ENCODE assay signal across 8 mouse cellular contexts in the genomic region with DNA sequence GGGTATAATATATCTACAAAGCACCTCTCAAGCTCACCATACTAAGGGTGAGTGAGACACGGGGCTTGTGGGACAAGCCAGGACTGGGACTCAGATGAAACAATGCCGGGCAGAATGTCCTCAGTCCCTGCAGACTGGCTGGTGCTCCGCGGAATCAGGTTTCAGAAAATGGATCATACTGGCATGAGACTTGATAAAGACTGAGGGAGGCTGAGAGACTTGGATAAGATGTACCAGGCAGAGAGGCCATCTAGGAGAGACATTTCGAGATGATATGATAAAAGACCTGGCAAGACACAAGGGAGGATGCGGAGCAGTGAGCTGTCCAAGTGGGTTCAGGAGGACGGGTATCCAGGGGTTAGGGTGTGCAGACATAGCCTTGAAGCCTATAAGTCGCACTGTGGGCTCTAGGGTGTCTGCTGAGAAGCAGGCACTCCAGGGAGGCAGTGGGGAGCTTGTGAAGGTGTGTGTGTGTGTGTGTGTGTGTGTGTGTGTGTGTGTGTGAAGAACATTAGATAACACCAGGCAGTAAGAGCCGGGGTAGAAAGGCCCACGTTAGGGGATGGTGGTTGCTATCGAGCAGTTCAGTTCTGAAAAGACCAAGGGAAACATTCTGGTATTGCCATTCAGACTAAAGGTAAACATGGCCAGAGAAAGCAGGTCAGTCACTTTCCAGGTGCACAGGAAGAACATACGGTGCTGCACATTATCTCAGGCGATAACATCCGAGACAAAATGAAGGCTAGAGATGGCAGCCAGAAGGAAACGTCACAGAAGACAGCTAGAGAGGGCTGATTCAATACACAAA. TPM values are rescaled to one million over a fixed set of nuclear protein-coding genes. Genes with fewer than 3 reads are reported as not detected.
DNase-seq lines count a peak whose midpoint lies in the region; ATAC-seq and TF ChIP-seq lines count a peak whose summit lies in the region.

No protein-coding gene starts in this region.

- no peak for DNase-seq in heart, adult 2 months
- DNase-seq in heart, postnatal 36 days = no peak
- DNase-seq in limb, embryonic 14.5 days (ENCODE audit: low spot score) = no peak
- DNase-seq in right cerebral cortex, postnatal 36 days (ENCODE audit: low spot score in 2 of 2) = no peak
- no peak for DNase-seq in gastrocnemius, postnatal 4 days (ENCODE audit: low spot score in 2 of 2)

- WGBS in heart, adult 2 months = 38% methylated on average over 15 of the region's 15 CpGs
- 59% methylated on average over 15 of the region's 15 CpGs for WGBS in limb, embryonic 14.5 days
- WGBS in neural tube, embryonic 15.5 days = 69% methylated on average over 15 of the region's 15 CpGs

- no peak for TF ChIP-seq EP300 in heart, adult 2 months (IDR thresholded peaks at IDR 0.05; ENCODE audit: insufficient read depth, low read depth, low read length)

- peak; percentile 11 for ATAC-seq in erythroid progenitor cell, adult 5-6 weeks (replicated peaks; ENCODE audit: low FRiP score, poor library complexity, severe bottlenecking)
- no peak for ATAC-seq in limb, embryonic 14.5 days (ENCODE audit: low FRiP score, low read depth)
- ATAC-seq in neural tube, embryonic 15.5 days (ENCODE audit: low FRiP score) = no peak; the same call in 1 of the 2 replicates

- H3K4me2 ChIP-seq in limb, embryonic 14.5 days (replicated peaks; ENCODE audit: low read depth, low read length, severe bottlenecking) = peak overlapping the region; percentile 73
- H3K4me2 ChIP-seq in neural tube, embryonic 15.5 days = peak overlapping the region; percentile 79

- no peak for TF ChIP-seq CTCF in heart, adult 2 months (IDR thresholded peaks at IDR 0.05)
- no peak for TF ChIP-seq CTCF in E14TG2a.4 (conservative IDR thresholded peaks at IDR 0.05; ENCODE audit: low read length)

- no peaks in the 10 kb centered on the region for H3K36me3 ChIP-seq in heart, adult 2 months (ENCODE audit: control insufficient read depth, insufficient read depth, low read length)
- H3K36me3 ChIP-seq in E14TG2a.4 (ENCODE audit: insufficient read depth, low read length) = no peaks in the 10 kb centered on the region
- H3K36me3 ChIP-seq in limb, embryonic 14.5 days (ENCODE audit: control insufficient read depth, insufficient read depth, low read length) = no peaks in the 10 kb centered on the region
- no peaks in the 10 kb centered on the region for H3K36me3 ChIP-seq in neural tube, embryonic 15.5 days

- H3K79me2 ChIP-seq in heart, adult 2 months (replicated peaks; ENCODE audit: control insufficient read depth, insufficient read depth, low read length) = peaks cover 5% of the 10 kb centered on the region; the same call in 1 of the 2 replicates

- H3K4me1 ChIP-seq in heart, adult 2 months (ENCODE audit: control insufficient read depth, insufficient read depth, low read length) = peaks cover 18% of the 10 kb centered on the region
- H3K4me1 ChIP-seq in E14TG2a.4 (replicated peaks; ENCODE audit: low read depth, low read length) = peaks cover 12% of the 10 kb centered on the region
- H3K4me1 ChIP-seq in limb, embryonic 14.5 days (ENCODE audit: control insufficient read depth, insufficient read depth, low read length) = peaks cover 31% of the 10 kb centered on the region
- H3K4me1 ChIP-seq in neural tube, embryonic 15.5 days = peaks cover 28% of the 10 kb centered on the region

- intact Hi-C loops in heart, adult 2 months (cut with DNase I) = loop anchor here (2.0 to 10.0 kb wide), 4 partner anchors 41 to 257 kb away; no protein-coding TSS in a partner anchor
- intact Hi-C loops in heart, postnatal 36 days (cut with DNase I) = loop anchor here (2.0 to 5.0 kb wide), 2 partner anchors 41 to 50 kb away; no protein-coding TSS in a partner anchor

- peak overlapping the region; percentile 85 for H3K9ac ChIP-seq in heart, adult 2 months (ENCODE audit: low read depth, low read length)
- H3K9ac ChIP-seq in limb, embryonic 14.5 days (ENCODE audit: low read depth, low read length, severe bottlenecking) = peak overlapping the region; percentile 95
- peak overlapping the region; percentile 77; the same call in 1 of the 2 replicates for H3K9ac ChIP-seq in neural tube, embryonic 15.5 days (replicated peaks)

- H3K27me3 ChIP-seq in heart, adult 2 months (ENCODE audit: control insufficient read depth, insufficient read depth, low read length) = no peaks in the 10 kb centered on the region
- H3K27me3 ChIP-seq in E14TG2a.4 (ENCODE audit: insufficient read depth, low read length) = peaks cover 24% of the 10 kb centered on the region
- no peaks in the 10 kb centered on the region for H3K27me3 ChIP-seq in limb, embryonic 14.5 days (ENCODE audit: control insufficient read depth, insufficient read depth, low read length)
- H3K27me3 ChIP-seq in neural tube, embryonic 15.5 days (replicated peaks) = 0 out of 2 replicates have a peak, but pooled peaks cover 2% of the 10 kb centered on the region

- H3K9me3 ChIP-seq in E14TG2a.4 (ENCODE audit: low read length) = no peaks in the 10 kb centered on the region
- no peaks in the 10 kb centered on the region for H3K9me3 ChIP-seq in limb, embryonic 14.5 days (ENCODE audit: control insufficient read depth, low read length)
- no peaks in the 10 kb centered on the region for H3K9me3 ChIP-seq in neural tube, embryonic 15.5 days (replicated peaks)

- peak overlapping the region; percentile 70 for H3K4me3 ChIP-seq in heart, adult 2 months
- 0 out of 2 replicates have a peak overlapping the region, but pooled peaks have one; percentile 90 for H3K4me3 ChIP-seq in E14TG2a.4 (replicated peaks; ENCODE audit: low read length)
- peak overlapping the region; percentile 97 for H3K4me3 ChIP-seq in limb, embryonic 14.5 days (replicated peaks; ENCODE audit: low read length)
- H3K4me3 ChIP-seq in neural tube, embryonic 15.5 days (replicated peaks) = peak overlapping the region; percentile 96

- H3K27ac ChIP-seq in heart, adult 2 months = peak overlapping the region; percentile 99
- H3K27ac ChIP-seq in limb, embryonic 14.5 days (replicated peaks; ENCODE audit: low read depth, low read length) = peak overlapping the region; percentile 89
- H3K27ac ChIP-seq in neural tube, embryonic 15.5 days (replicated peaks) = peak overlapping the region; percentile 92

- TF ChIP-seq POLR2A in heart, adult 2 months (IDR thresholded peaks at IDR 0.05; ENCODE audit: insufficient read depth, low read depth, low read length) = no peak
- no peak for TF ChIP-seq POLR2A in limb, embryonic 14.5 days (IDR thresholded peaks at IDR 0.05; ENCODE audit: borderline replicate concordance, extremely low read depth, insufficient read depth, insufficient read length)

RNA-seq across cellular contexts. Expression of a gene that starts 10.1 kb away (rescaled TPM):
- total RNA-seq in heart, adult 2 months (2021) = 10 to 100 TPM; 21.1 to 22.9 TPM
- polyA plus RNA-seq in heart, adult 2 months (2012; rRNA removed) = 4.2 and 8.0 TPM in 2 replicates
- 10 to 100 TPM; 23.1 to 27.5 TPM for total RNA-seq in heart, postnatal 36 days (2021)
- 44.0 and 45.4 TPM in 2 replicates for total RNA-seq in erythroid progenitor cell, adult 5-6 weeks (2015; ENCODE audit: low replicate concordance)
- 32.2 and 56.3 TPM in 2 replicates for total RNA-seq in erythroid progenitor cell, adult 5-6 weeks (2017; ENCODE audit: low replicate concordance)
- 23.3 and 43.3 TPM in 2 replicates for polyA plus RNA-seq in limb, embryonic 14.5 days (2012; rRNA removed)
- 96.4 and 109 TPM in 2 replicates for polyA plus RNA-seq in limb, embryonic 14.5 days (2014; fragmentation: Nextera tagmentation; extraction: Ambion mirVana)
- polyA plus RNA-seq in neural tube, embryonic 15.5 days (2015; fragmentation: Nextera tagmentation; extraction: Ambion mirVana) = 60.3 and 69.1 TPM in 2 replicates
- 10 to 100 TPM; 47.6 to 48.9 TPM for total RNA-seq in gastrocnemius, postnatal 4 days (2021)

RNA-seq across cellular contexts. Expression of a gene that starts 42.0 kb away (rescaled TPM):
- total RNA-seq in heart, adult 2 months (2021) = 10 to 100 TPM; 25.4 to 26.1 TPM
- polyA plus RNA-seq in heart, adult 2 months (2012; rRNA removed) = 12.3 and 34.2 TPM in 2 replicates
- 10 to 100 TPM; 28.6 to 29.1 TPM for total RNA-seq in heart, postnatal 36 days (2021)
- total RNA-seq in erythroid progenitor cell, adult 5-6 weeks (2015; ENCODE audit: low replicate concordance) = 29.9 and 53.2 TPM in 2 replicates
- total RNA-seq in erythroid progenitor cell, adult 5-6 weeks (2017; ENCODE audit: low replicate concordance) = 31.7 and 40.3 TPM in 2 replicates
- polyA plus RNA-seq in limb, embryonic 14.5 days (2012; rRNA removed) = 26.9 and 29.2 TPM in 2 replicates
- polyA plus RNA-seq in limb, embryonic 14.5 days (2014; fragmentation: Nextera tagmentation; extraction: Ambion mirVana) = 44.8 and 48.2 TPM in 2 replicates
- 58.4 and 59.4 TPM in 2 replicates for polyA plus RNA-seq in neural tube, embryonic 15.5 days (2015; fragmentation: Nextera tagmentation; extraction: Ambion mirVana)
- total RNA-seq in gastrocnemius, postnatal 4 days (2021) = 10 to 100 TPM; 35.3 to 40.7 TPM

RNA-seq across cellular contexts. Expression of a gene that starts 42.3 kb away (rescaled TPM):
- total RNA-seq in heart, adult 2 months (2021) = 10 to 100 TPM; 34.5 to 35.4 TPM
- polyA plus RNA-seq in heart, adult 2 months (2012; rRNA removed) = 12.4 and 26.1 TPM in 2 replicates
- total RNA-seq in heart, postnatal 36 days (2021) = 10 to 100 TPM; 34.9 to 36.2 TPM
- total RNA-seq in erythroid progenitor cell, adult 5-6 weeks (2015; ENCODE audit: low replicate concordance) = 85.1 and 109 TPM in 2 replicates
- total RNA-seq in erythroid progenitor cell, adult 5-6 weeks (2017; ENCODE audit: low replicate concordance) = 41.2 and 69.2 TPM in 2 replicates
- polyA plus RNA-seq in limb, embryonic 14.5 days (2012; rRNA removed) = 34.6 and 57.2 TPM in 2 replicates
- 78.8 and 84.1 TPM in 2 replicates for polyA plus RNA-seq in limb, embryonic 14.5 days (2014; fragmentation: Nextera tagmentation; extraction: Ambion mirVana)
- polyA plus RNA-seq in neural tube, embryonic 15.5 days (2015; fragmentation: Nextera tagmentation; extraction: Ambion mirVana) = 115 and 135 TPM in 2 replicates
- total RNA-seq in gastrocnemius, postnatal 4 days (2021) = 10 to 100 TPM; 36.3 to 45.0 TPM
